Mouse (Mus musculus) adrenal gland, postnatal 25 days (tissue): ENCODE data around the gene Nr5a1. TPM values are rescaled to one million over a fixed set of nuclear protein-coding genes. Genes with fewer than 3 reads are reported as not detected.

Experiments used
- DNase-seq: peaks from one replicate; pipeline ENCODE4 v3.0.0; 2021; ENCODE audit warnings: mixed read lengths
- long read RNA-seq: library from polyadenylated mRNA; stranded (forward); transcript quantifications from one replicate; pipeline ENCODE4 v2.0.0, GENCODE M21; 2021
- total RNA-seq: library from RNA; stranded (reverse); gene quantifications from 2 replicates; pipeline ENCODE4 v1.2.3, GENCODE M21; 2021

Nr5a1 gene
- 642 and 788 TPM in 2 replicates for total RNA-seq
- long read RNA-seq, transcript Nr5a1-201 (7 exons, 2,947 nt) = major isoform, 92 of 338 reads
- long read RNA-seq, partial matches to known transcripts = 170 of 338 reads
- long read RNA-seq, other reads (novel, unspliced or antisense) = 72 of 338 reads

DNA sequence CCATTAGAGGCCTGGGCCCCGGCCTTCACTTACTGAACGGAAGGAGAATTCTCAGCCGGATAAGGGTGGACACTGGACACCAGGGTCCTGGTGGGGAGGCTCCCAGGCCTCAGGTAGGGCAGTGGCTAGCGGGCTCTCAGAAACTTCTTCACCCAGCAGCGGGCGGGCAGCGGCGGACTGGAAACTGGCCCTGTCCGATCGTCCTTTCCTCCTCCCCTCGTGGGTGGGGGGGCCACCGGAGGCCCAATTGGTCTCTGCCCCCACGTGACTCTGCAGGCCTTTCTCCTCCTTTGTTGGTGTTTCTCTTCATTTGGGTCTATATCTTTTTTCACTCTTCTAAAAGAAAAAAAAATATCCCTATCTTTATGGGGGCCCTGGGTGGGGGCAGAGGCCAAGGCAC, at the start of gene Nr5a1:
Gene Nr5a1 (minus strand): TSS at position 219 of the 400 bp plus-strand sequence.
- peak; percentile 89 for DNase-seq

DNA sequence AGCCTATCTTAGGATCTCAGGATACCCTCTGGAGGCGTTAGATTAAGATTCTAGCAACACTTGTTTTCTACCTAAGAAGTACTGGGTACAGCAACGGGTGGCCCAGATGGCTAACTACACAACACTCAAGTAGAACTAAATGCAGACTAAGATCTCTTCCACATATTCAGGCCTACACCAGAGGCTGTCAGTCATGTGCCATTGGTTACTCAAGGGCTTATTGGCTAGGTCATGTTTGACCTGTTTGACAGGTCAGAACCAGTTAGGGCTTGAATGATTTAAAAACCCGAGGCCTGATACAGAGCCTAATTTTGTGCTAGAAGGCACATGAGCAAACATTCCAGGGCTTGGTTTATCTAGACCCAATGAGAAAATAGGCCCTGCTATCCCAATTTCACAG, 25.5 kb upstream of the Nr5a1 start:
- no peak for DNase-seq

DNA sequence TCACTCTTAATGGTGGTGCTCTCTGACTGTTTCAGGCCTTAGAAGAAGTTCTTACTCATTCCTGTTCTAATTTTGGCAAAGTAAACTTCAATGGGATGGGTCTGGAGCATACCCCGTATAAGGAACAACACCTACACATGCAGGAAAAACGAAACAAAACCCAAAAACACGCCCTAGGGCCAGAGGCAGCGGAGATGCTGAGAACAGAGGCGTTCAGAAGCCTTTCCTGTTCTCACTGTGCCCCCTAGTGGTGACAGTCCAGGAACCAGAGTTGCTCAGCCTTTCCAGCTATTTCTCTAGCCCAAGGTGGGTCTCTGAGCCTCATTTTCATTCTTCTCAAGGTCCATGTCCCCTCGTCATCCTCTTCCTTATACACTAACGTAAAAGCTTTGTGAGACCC, 25.1 kb upstream of the Nr5a1 start:
- DNase-seq = peak; percentile 80

DNA sequence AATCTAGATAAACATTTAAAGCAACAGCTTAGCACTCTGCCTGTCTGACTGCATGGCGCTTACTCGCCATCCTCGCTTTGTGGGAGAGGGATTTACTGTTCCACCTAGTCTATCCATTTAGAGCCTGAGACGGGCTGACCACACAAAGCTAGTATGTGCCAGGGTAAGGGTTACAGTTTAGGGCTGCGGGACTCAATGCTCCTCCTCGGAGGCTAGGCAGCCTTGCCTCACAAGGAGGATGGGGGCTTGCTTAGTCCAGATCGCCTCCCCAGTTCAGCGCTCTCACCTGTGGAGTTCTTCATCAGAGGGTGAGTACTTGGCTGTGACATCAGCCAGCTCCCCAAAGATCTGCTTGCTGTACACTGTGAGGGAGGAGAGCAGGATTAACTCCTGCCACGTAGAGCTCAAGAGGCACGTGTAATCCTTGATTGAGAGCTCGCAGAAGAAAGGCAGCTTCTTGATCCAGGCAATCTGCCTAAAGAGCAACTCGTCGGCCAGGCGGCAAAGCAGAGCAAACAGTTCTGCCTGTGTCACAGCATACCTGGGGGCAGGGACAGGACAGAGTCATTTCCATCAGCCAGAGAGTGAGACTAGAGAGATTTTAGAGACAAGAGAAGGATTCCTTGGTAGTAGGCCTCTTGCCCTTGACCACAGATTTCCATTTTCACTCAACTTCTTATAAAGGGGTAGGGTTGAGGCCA, 24.4 kb upstream of the Nr5a1 start:
- DNase-seq = no peak

DNA sequence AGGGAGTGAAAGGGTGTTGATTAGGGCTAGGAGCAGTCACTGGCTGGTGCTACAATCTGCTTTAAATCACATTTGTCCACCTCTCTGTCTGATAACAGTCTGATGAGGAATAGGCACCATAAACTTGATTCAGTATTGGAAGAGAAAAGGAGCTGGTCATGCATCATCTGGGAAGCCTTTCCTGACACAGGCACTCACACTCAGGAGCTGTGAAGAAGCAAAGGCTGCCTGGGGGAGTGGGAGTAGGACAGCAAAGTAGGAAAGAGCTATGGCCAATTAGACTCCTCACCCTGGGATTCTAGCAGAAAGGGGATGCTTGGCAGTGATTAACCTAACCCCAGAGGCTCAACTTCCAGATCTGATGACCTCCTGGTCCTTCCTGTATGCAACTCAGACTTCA, 21.4 kb upstream of the Nr5a1 start:
- no peak for DNase-seq

DNA sequence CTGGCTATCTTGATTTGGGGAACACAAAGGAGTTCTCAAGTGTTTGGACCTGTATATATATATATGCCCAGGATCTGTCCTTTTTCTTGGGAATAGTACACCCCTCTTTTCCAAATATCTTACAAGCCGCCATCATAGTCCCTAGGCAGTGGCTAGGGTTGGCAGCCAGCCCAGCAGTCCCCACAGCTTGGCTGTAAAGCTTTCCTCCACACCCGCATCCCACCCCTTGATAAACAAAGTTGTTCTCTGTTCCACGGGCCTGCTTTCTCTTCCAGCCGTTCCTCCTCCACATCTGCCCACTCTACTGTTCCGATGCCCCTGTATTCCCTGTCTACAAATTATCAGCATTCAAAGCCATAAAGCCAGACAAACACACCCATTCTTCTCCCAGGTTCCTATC, 20.4 kb upstream of the Nr5a1 start:
- DNase-seq = no peak

DNA sequence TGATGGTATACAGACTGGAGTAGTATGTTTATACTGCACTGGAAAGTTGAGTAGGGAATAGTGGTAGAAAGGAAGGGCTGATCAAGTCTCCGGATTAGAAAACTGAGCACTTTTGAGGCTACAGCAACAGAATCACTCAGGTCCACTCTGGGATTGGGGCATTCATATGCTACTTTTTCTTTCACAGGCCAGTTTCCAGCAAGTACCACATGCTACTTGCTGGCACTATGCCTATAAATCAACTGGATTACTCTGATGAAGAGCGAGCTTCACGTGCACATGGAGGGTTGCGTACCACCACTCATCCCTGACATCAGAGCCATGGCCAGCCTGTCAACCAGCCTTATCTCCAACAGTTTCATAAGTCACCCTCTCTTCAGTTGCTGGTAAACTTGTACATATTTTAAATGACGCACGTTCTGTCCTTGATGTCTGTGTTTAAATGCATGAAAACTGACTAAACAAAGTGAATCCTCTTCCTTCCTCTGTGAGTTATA, 16.0 kb upstream of the Nr5a1 start:
- DNase-seq = no peak

DNA sequence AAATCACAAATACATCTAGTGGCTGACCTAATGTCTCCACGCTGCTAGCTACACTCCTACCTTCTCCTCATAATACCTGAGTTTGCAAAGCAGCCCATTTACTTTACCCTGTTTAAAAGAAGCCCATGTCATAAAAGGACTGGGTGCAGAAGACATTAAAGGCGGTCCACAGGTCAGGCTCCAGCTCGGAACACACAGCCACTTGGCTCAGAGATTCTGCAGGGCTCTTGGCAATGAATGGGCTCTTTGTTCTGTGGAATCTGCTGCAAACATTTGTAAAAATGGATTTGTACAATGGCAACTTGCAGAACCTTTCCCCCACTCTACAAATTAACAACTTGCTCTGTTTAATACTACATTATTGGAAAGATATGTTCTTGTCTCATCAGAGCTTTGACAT, 11.1 kb upstream of the Nr5a1 start:
- no peak for DNase-seq

DNA sequence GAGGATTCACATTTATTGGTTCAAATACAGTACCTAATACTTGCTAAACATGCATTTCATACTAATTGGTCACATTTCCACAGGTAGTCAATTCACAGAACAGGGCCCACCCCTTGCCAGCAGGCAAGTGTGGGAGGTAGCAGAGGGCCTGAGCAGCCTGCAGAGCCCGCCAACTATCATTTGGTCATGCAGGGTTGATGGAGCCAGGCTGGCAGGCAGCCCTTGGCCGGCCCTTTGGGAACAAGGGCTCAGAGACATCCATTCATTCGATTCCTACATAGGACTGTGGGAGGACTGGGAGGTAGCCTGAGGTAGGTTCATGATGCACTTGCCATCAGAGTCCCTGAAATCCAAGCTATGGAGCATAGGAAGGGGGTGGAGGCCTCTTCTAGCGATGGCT, 9.0 kb upstream of the Nr5a1 start:
- DNase-seq = no peak

DNA sequence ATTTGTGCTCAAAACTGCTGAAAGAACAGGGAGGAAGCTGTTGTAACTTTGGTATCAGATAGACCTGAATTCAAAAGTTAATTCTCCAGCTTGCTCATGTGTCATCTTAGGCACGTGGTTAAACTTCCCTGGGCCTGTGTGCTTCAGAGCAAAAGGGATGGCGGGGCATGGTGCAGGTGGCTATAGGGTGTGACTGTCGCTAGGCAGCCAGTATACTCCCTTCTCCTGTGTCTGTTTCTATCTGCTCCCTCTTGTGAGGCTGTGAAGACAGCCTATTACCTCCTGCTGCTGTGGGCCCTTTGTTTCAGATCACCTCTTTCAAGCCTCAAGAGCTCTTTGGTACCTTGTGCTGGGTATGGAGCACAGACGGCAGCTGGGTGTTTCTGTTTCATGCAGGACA, 7.7 kb upstream of the Nr5a1 start:
- DNase-seq = no peak

DNA sequence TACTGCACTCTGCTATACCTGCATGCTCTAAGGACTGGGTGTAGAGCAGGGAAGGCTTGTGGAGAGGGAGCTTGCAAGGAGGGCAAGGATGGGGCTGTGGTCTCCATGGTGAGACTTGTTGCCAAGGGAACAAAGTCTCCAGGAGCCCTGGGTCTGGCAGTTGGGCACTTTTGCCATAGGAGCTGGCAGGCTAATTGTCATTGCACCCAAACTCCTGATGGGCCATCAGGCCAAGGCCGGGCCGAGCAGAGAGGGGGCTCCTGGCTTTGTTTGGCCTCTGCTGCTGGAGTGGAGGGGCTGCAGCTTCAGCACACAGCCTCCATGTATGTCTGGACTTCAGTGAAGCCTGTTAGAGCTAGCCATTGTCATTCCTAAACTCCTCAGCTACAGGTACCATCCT, 6.3 kb upstream of the Nr5a1 start:
- DNase-seq = no peak

DNA sequence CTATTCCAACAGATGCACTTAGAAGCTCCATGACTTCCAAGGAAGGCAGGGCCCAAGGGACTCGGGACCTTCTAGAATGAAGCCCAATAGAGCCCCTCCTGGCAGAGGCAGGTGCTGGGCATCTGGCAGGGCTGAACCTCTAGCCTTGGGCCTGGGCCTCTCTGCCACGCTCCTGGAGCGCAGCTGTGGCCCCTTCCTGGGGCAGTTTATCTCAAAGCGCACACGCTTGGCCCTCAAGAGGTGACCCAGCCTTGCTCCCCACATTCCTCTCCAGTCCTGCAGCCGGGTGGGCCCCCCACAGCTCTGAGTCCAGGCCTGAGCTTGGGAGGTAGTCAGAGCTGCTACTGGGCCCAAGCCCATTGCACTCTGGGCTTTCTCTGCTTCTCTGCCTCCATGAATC, 5.0 kb upstream of the Nr5a1 start:
- no peak for DNase-seq

DNA sequence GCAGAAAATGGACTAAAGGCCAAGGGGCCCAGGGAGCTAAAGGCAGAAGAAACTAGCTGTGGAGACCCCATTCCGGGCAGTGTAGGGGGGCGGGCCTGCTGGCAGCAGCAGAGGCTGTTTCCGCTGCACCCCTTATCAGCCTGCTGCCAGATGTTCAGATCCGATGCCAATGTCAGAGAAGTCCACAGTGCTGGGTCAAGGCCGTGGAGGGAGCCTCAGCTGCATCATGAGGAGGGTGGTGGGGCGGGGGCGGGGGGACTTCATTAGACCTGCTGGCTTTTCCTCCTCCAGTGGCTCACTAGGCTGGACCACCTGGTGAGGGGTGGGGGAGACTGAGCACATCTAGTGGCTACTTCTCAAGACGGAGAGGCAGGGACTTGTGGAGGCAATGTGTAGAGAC, 4.3 kb upstream of the Nr5a1 start:
- peak; percentile 58 for DNase-seq

DNA sequence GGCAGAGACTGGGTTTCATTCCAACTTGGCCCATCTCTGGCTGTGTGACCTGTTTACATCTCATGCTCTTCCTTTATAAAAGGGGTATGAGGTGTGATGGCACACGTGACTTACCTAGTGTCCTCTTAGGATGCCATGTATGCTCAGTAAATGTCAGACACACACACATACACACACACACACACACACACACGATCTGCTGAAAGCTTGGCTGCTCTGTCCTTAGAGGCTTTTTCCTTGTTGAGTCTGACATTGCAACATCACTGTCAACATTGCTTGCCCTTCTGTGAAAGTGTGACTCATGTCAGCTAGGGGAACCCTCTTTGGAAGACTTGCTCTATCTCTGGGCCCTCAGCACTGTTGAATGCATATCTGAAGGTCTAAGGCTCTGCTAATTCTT, 3.1 kb upstream of the Nr5a1 start:
- DNase-seq = no peak

DNA sequence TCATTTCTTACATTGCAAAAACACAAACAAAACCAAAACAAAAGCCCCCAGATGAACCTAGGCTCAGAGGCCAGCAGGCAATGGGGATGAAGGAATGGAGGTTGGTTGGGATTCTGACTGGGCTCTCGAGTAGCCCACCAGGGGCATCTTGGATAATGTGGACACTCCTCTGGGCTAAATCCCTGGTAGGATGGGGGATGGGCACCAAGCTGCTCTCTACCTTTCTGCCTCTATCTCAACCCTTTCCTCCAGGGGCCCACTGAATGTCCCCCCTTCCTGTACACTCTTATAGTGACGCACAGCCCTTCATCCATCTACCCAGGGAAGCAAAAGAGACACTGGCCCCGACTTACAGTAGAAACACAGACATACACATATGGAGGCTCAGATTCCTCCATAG, 746 bp downstream of the Nr5a1 start:
- DNase-seq = no peak

DNA sequence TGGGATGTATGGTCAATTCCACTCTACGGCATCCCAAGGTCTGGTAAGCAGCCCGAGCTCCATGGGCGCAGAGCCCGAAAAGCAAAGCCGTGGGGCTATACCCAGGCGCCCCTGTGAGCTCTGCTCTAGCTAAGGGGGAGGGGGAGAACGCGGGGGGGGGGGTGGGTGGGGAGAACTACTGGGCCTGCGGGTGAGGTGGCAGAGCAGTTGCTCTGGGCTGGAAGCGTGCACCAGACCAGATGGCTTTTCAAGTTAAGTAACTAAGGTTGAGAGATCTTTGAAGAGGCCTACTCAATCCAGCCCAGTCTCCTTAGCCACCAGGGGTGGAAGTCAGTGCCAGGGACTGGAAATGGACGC, 1.6 kb downstream of the Nr5a1 start:
- no peak for DNase-seq

DNA sequence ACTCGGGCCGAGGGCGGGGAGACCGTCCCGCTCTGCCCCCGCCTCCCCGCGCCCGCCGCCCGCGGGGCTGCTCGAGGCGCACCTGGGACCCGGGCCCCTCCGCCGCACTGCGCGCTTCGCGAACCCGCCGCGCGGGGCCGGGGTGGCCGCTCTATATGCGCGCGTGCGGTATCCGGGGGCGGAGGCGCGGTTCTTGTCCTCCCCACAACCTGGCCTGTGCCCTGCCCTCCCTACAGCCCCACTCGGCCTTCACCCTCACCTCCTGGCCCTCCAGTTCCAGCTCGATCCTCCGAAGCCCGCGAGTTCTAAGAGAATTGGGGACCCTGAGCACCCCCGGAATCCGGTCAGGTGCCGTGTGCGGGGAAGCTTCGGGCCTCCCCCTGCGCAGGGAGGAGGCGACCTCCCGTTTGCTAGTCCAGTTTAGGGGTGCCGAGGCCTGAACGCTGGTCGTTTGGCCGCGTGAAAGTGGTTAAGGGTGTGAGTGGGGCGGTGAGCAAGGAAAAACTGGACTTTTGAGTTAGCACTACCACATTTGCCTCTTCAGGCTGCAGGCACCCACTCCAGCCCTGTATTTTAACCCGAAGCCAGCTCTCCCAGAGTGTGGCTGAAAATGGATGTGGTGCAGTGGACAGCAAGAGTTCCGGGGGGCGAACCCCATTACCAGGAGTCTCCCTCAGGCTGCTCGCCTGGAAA, 2.1 kb downstream of the Nr5a1 start:
- no peak for DNase-seq

DNA sequence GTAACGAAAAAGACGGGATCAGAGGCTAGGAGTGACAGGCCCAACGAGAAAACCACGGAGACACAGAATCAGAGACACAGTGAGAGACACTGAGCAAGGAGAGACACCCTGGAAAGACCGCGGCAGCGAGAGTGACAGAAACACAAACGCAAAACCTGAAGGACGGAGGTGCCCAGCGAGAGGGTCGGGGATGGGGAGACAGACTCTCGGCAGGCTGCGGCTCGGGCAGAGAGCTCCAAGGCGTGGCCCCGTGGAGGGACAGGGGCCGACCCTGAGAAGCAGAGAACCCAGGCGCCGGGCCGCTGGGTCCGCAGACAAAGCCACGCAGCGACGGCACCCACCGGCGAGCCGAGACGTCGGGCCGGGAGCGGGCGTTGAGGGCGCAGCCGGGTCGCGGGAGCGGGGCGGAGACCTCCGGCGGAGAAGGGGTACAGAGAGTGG, 2.9 kb downstream of the Nr5a1 start:
- DNase-seq = no peak

DNA sequence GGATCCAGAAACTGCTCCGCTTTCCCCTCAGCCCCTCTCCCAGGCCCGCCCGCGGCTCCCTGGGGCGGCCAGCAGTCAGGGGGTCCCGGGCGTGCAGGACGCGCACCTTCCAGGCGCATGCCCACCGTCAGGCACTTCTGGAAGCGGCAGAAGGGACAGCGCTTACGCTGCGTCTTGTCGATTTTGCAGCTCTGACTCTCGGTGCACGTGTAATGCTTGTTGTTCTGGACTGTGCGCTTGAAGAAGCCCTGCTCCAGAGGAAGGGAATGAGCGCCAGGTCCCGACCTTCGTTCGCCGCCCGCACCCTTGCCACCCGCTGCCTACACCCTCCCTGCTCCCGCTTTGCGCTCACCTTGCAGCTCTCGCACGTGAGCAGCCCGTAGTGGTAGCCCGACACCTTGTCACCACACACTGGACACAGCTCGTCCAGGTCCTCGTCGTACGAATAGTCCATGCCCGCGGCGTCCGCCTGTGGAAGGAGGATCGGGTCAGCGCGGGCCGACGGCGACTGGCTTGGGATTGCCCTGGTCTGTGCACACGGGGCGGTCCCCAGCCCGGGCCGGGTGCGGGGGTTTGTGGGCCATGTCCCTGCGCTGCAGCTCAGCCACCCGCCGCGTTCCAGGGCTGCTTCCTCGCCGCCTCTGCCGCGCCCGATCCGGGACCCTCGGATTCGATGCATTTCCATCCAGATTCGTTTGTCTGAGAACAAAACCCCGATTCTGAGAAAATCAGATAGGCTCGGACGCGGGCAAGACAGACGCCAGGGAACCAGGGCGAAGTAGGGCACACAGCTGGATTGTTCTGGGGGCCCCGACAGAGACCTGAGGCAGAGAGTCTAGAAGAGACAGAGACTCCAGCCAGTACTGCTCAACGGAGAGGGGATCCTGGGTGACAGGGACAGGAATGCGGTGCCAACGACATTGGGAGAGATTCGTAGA, 3.8 kb downstream of the Nr5a1 start:
- DNase-seq = no peak

DNA sequence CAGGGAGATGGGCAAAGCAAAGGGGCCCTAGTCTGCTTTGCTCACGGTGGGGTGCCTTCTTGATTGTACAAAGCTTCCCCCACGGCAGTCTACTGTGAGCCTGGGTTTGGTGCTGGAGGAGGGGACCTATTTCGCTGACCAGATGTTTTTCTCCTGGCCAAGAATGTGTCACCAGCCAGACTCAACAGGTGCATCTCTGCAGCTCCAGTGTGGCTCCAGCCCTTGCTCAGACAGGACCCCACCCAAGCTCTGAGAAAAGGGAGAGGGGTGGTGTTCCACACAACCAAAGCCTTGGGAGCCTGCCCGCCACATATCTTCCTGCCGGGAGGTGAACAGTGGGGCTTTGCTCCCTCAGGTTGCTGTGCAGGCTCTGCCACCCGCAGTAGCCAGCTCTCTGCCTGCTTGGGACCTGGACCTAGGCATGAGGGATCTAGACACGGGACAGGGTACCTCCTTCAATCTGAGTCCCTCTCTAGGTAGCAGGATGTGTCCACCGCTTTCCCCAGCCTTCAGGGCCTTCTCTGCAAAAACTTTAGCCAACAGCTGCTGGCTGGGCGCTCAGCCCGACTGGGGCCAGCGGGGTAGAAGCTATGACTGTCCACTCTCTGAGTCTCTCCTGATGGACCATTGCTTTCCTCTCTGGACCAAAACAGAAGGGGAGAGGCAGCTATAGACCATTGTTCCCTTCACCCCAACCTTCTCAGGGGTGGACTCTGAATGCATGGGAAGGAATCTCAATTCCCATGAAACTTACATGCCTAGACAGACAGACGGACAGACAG, 5.2 kb downstream of the Nr5a1 start:
- DNase-seq = no peak

DNA sequence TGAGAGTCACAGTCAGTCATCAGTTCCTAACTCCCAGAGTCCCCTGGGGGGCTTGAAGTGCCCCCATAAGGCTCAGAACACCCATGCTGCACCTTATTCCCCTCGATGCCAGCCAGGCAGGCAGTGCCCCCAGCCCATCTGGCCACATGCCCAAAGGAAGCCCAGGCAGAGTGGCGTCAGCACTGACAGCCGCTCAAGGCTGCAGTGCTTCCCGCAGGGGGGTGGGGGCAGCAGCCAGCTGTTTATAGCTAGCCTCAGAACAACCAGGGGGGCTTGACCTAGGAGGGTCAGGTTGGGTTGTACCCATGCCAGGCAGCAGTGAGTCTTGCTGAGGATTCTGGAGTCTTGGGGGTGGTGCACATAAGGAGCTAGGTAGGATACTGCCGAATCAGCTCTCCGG, 7.7 kb downstream of the Nr5a1 start:
- DNase-seq = peak; percentile 73

DNA sequence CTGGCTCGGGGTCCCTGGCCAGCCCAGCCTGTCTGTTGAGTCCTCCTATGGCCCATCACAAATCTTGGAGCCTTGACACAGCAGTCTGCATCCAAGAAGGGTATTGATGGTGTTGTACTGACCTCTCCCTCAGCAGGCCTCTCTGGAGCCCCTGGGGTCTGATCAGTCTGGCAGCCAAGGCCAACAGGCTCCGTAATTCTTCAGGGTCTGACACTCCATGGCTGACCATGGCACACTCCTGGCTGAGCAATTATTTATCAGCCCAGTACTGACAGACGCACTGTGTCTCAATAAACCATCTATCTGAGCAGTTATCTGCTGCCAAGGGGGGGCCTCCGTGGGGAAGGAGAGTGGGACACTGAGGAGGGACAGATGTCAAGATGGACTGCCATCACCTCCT, 9.3 kb downstream of the Nr5a1 start:
- no peak for DNase-seq
